Mouse (Mus musculus) induced T-regulatory cell, adult 2 months (primary cell): ENCODE results near the gene Myh7.
"Not testable (repeated sequence)": the region's sequence is repeated elsewhere in the genome, so short reads cannot be mapped to it uniquely, and the experiment has no call there.

Experiments used
- DNase-seq: peaks from one replicate; pipeline ENCODE4 v3.0.0-alpha.2; 2012; ENCODE audit warnings: low read depth

Gene Myh7

GRCm38 (mm10) chr14:55003878-55004855 is 9.7 kb upstream of the Myh7 start:
- no peak for DNase-seq

- no peak for DNase-seq
Measured at GRCm38 (mm10) chr14:55002687-55003120, 8.3 kb upstream of the Myh7 start.

- DNase-seq, result no peak
Measured at GRCm38 (mm10) chr14:55001938-55002686, 7.7 kb upstream of the Myh7 start.

- no peak for DNase-seq
Measured at GRCm38 (mm10) chr14:55001446-55001845, 7.0 kb upstream of the Myh7 start.

GRCm38 (mm10) chr14:55000814-55001213 is 6.4 kb upstream of the Myh7 start:
- no peak for DNase-seq

GRCm38 (mm10) chr14:54999868-55000267 is 5.4 kb upstream of the Myh7 start:
- not testable (repeated sequence) for DNase-seq

GRCm38 (mm10) chr14:54998680-54999079 is 4.3 kb upstream of the Myh7 start:
- no peak for DNase-seq

- DNase-seq, result no peak
Measured at GRCm38 (mm10) chr14:54997297-54997696, 2.9 kb upstream of the Myh7 start.

- DNase-seq, result no peak
Measured at GRCm38 (mm10) chr14:54996793-54997192, 2.4 kb upstream of the Myh7 start.

- DNase-seq, result no peak
Measured at GRCm38 (mm10) chr14:54995457-54996138, 1.2 kb upstream of the Myh7 start.

- DNase-seq, result no peak
Measured at GRCm38 (mm10) chr14:54994869-54995186, 402 bp upstream of the Myh7 start.

GRCm38 (mm10) chr14:54993636-54994035 is 790 bp downstream of the Myh7 start:
- no peak for DNase-seq

GRCm38 (mm10) chr14:54992196-54992595 is 2.2 kb downstream of the Myh7 start:
- no peak for DNase-seq

- no peak for DNase-seq
Measured at GRCm38 (mm10) chr14:54989886-54990441, 4.5 kb downstream of the Myh7 start.

GRCm38 (mm10) chr14:54988882-54989281 is 5.5 kb downstream of the Myh7 start:
- DNase-seq, result no peak

- DNase-seq, result not testable (repeated sequence)
Measured at GRCm38 (mm10) chr14:54988350-54988874, 6.0 kb downstream of the Myh7 start.

GRCm38 (mm10) chr14:54981934-54982333 is 12.5 kb downstream of the Myh7 start:
- no peak for DNase-seq

- DNase-seq, result no peak
Measured at GRCm38 (mm10) chr14:54978664-54979063, 15.8 kb downstream of the Myh7 start.

GRCm38 (mm10) chr14:54976633-54977032 is 17.8 kb downstream of the Myh7 start, which contains the start of gene Gm17428:
TSS of gene Gm17428 (plus strand) at chr14:54976933.
- DNase-seq, result no peak

GRCm38 (mm10) chr14:54974068-54974791 is 20.2 kb downstream of the Myh7 start:
- DNase-seq, result no peak

- DNase-seq, result not testable (repeated sequence)
Measured at GRCm38 (mm10) chr14:54972786-54973185, 21.6 kb downstream of the Myh7 start.
